Mouse (Mus musculus): ENCODE measurements around the gene E330021D16Rik. TPM values are rescaled to one million over a fixed set of nuclear protein-coding genes. Genes with fewer than 3 reads are reported as not detected.

E330021D16Rik gene
- polyA plus RNA-seq, 1 experiment from 2014 or later = not detected

DNA sequence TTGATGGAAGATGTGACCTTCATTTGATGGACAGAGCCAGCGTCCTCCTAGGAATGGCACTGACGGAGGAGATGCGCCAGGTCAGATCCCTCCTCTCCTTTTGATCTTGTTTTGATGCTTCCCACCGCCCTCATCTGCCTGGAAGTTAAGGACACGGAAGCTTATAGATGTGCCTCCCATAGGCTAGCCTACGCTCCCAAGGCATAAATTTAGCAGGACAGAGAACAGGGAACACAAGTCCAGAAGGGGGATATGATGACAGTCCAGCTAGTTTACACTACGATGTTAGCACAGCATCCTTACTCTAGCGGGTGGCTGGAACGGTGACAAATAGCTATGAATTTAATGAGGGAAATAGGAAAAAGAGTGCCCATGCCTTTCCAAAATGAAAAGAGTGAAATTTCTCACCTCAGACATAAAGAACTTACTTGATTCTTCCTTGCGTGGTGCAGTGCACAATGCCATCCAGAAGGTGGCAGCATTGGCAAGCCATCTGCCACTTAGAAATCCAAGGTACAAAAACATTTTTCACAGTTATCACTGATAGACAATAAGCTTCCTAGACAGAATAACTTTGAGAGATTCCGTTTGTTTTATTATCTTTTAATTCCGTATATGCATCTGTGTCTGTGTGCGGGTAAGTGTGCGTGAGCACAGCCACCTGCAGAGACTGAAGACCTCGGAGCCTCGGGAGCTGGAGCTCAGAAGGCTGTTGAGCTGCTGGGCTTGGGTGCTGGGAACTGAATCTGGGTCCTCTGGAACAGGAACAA lies 6.9 kb upstream of the E330021D16Rik start:
- peak; percentile 85 for DNase-seq
- H3K27me3 ChIP-seq (ENCODE audit: insufficient read depth, low read length) = no peaks in the 10 kb centered on the region
- no peak overlapping the region for H3K4me2 ChIP-seq
- TF ChIP-seq CTCF (IDR thresholded peaks at IDR 0.05; ENCODE audit: low read depth) = peak; percentile 92
- no peak overlapping the region for H3K27ac ChIP-seq (ENCODE audit: low read depth)
- no peaks in the 10 kb centered on the region for H3K4me1 ChIP-seq (ENCODE audit: insufficient read depth)
- WGBS = 54% methylated on average over 16 of the region's 16 CpGs
- no peaks in the 10 kb centered on the region for H3K9me3 ChIP-seq (ENCODE audit: low read depth, low read length)
- H3K9ac ChIP-seq = no peak overlapping the region
- no peak for ATAC-seq (ENCODE audit: insufficient read depth)
- H3K36me3 ChIP-seq (ENCODE audit: insufficient read depth) = no peaks in the 10 kb centered on the region
- no peak overlapping the region for H3K4me3 ChIP-seq (ENCODE audit: low read depth, low read length)

DNA sequence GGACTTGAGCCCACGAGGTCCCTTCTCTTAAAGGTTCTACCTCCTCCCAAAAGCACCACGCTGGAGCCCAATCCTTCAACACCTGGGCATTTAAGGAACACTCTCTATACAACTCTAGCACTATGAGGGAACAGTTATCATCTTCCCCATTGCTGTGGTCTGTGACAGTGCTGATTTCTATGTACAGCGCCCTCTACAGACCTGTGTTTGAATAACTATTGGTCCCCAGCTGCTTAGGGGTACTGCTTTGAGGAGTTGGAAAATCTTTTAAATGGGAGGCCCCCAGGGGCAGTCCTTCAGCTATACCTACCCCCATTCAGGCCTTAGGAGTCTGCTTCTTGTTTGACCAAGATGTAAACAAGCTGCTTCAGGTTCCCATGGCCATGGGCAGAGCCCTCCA lies 5.7 kb upstream of the E330021D16Rik start:
- H3K4me2 ChIP-seq = no peak overlapping the region
- 66% methylated on average over 3 of the region's 3 CpGs for WGBS
- H3K27ac ChIP-seq (ENCODE audit: low read depth) = no peak overlapping the region
- no peaks in the 10 kb centered on the region for H3K36me3 ChIP-seq (ENCODE audit: insufficient read depth)
- no peak overlapping the region for H3K9ac ChIP-seq
- no peaks in the 10 kb centered on the region for H3K4me1 ChIP-seq (ENCODE audit: insufficient read depth)
- H3K9me3 ChIP-seq (ENCODE audit: low read depth, low read length) = no peaks in the 10 kb centered on the region
- H3K4me3 ChIP-seq (ENCODE audit: low read depth, low read length) = no peak overlapping the region
- no peak for TF ChIP-seq CTCF (IDR thresholded peaks at IDR 0.05; ENCODE audit: low read depth)
- DNase-seq (no peak), ATAC-seq (ENCODE audit: insufficient read depth) (no peak)
- no peaks in the 10 kb centered on the region for H3K27me3 ChIP-seq (ENCODE audit: insufficient read depth, low read length)

DNA sequence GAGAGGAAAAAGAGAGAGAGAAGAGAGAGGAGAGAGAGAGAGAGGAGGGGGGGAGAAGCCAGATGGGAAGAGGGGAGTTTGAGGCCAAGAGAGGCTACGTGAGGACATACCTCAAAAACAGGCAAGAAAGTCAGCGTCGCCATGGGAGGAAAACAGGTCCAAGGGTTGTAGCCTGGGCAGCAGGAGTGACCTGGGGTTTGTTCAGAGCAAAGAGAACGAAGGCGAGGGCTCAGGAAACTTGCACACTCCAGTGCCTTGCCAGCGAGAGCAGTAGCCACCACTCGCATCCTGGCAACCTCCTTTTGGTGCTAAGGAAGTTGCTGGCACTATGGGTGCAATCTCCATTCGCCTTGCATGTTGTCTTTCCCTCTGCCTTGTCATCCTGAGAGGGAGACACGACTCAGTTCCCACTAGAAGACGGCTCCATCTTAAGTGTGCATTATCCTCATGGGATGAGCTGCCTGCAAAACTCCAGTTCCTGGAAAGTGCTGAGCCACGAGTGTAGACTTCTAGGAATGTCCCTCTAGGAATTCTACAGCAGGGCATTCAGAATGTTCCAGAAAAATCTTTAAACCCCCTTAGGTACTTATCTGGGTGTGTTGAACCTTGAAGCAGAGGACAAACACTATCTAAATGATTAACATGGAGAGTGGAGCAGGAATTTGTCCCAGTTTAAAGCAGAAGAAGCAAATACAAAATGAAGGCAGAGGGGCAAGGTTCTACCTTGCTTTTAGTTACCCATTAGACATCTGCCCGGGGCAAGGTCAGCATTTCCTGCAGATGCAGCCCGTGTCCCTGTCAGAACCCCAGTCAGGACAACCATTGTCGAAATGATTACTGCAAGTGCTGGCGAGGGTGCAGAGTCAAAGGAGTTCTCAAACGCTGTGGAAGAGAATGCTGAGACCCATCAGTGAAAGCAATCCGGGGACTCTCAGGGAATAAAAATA lies 3.8 kb upstream of the E330021D16Rik start:
- Histone ChIP-seq H3K9ac (no peak overlapping the region), H3K27ac (ENCODE audit: low read depth) (no peak overlapping the region), H3K4me2 (no peak overlapping the region), H3K9me3 (ENCODE audit: low read depth, low read length) (no peaks in the 10 kb centered on the region), H3K4me1 (ENCODE audit: insufficient read depth) (no peaks in the 10 kb centered on the region), H3K4me3 (ENCODE audit: low read depth, low read length) (no peak overlapping the region), H3K36me3 (ENCODE audit: insufficient read depth) (no peaks in the 10 kb centered on the region), H3K27me3 (ENCODE audit: insufficient read depth, low read length) (no peaks in the 10 kb centered on the region)
- DNase-seq (no peak), ATAC-seq (ENCODE audit: insufficient read depth) (no peak)
- 66% methylated on average over 17 of the region's 17 CpGs for WGBS
- no peak for TF ChIP-seq CTCF (IDR thresholded peaks at IDR 0.05; ENCODE audit: low read depth)

DNA sequence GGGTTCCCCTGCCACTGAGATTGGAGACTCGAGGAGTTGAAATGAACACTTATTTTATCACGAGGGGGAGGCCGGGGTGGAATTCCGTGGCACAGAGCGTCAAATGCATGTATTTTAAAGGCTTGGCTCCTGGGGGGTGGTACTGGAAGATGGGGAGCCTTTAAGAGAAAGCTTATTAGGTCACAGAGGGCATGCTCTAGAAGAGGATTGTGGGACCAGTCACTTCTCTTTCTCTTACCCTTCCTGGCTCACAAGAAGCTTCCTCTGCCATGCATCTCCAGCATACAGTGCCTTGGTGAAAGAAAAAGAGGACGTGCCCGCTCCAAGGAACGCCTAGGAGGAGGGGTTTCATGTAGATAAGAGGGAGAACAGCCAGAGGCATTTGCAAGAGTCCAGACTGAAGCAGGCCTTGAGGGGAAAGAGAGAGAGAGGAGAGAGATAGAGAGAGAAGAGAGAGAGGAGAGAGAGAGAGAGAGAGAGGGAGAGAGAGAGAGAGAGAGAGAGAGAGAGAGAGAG lies 3.0 kb upstream of the E330021D16Rik start:
- no peak overlapping the region for H3K27ac ChIP-seq (ENCODE audit: low read depth)
- peak; percentile 60 for DNase-seq
- H3K4me1 ChIP-seq (ENCODE audit: insufficient read depth) = no peaks in the 10 kb centered on the region
- no peak overlapping the region for H3K4me3 ChIP-seq (ENCODE audit: low read depth, low read length)
- H3K9ac ChIP-seq = no peak overlapping the region
- WGBS = 29% methylated on average over 8 of the region's 8 CpGs
- H3K9me3 ChIP-seq (ENCODE audit: low read depth, low read length) = no peaks in the 10 kb centered on the region
- TF ChIP-seq CTCF (IDR thresholded peaks at IDR 0.05; ENCODE audit: low read depth) = no peak
- H3K36me3 ChIP-seq (ENCODE audit: insufficient read depth) = no peaks in the 10 kb centered on the region
- no peaks in the 10 kb centered on the region for H3K27me3 ChIP-seq (ENCODE audit: insufficient read depth, low read length)
- ATAC-seq (ENCODE audit: insufficient read depth) = peak; percentile 59
- H3K4me2 ChIP-seq = no peak overlapping the region

DNA sequence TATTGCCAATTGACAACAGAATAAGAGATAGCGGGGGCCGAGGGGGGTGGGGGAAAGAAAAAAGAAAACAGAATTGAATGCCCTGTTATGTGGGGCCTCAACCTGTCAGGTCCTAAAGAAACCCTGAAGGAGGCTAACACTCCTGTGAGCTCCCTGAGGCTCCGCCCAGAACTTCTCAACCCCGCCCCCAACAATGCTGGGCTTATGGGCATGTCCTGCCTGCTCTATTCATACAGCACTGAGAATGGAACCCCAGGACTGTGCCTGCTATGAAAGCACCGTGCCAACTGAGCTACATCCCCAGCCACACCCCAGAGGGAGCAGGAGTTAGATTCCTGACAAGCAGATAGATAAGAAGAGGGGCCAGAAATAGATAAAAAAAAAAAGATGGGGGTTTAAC lies 2.5 kb upstream of the E330021D16Rik start:
- TF ChIP-seq CTCF (IDR thresholded peaks at IDR 0.05; ENCODE audit: low read depth) = no peak
- Histone ChIP-seq H3K9me3 (ENCODE audit: low read depth, low read length) (no peaks in the 10 kb centered on the region), H3K27ac (ENCODE audit: low read depth) (no peak overlapping the region), H3K4me2 (no peak overlapping the region), H3K36me3 (ENCODE audit: insufficient read depth) (no peaks in the 10 kb centered on the region), H3K9ac (no peak overlapping the region), H3K4me1 (ENCODE audit: insufficient read depth) (no peaks in the 10 kb centered on the region), H3K27me3 (ENCODE audit: insufficient read depth, low read length) (no peaks in the 10 kb centered on the region), H3K4me3 (ENCODE audit: low read depth, low read length) (no peak overlapping the region)
- ATAC-seq (ENCODE audit: insufficient read depth) (peak; percentile 48; the same call in 1 of the 2 replicates), DNase-seq (peak; percentile 56)
- WGBS = 63% methylated on average over 5 of the region's 5 CpGs

DNA sequence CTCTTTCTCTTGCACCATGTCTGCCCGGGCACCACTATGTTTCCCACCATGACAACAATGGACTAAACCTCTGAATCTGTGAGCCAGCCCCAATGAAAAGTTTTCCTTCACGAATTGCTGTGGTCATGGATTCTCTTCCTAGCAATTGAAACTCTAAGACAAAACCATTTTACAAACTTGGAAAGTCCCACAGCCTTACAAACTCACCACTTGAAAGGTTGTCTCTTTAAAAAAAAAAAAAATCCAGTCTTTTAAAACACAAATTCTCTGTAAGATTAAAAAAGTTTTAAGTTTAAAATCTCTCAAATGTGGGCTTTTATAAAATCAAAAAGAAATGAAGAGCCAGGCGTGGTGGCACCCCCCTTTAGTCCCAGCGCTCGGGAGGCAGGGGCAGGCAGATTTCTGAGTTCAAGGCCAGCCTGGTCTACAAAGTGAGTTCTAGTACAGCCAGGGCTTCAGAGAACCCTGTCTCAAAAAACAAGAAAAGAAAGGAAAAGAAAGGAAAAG lies 1.5 kb downstream of the E330021D16Rik start:
- no peak overlapping the region for H3K9ac ChIP-seq
- no peaks in the 10 kb centered on the region for H3K9me3 ChIP-seq (ENCODE audit: low read depth, low read length)
- ATAC-seq (ENCODE audit: insufficient read depth) (no peak), DNase-seq (no peak)
- no peak for TF ChIP-seq CTCF (IDR thresholded peaks at IDR 0.05; ENCODE audit: low read depth)
- no peak overlapping the region for H3K4me2 ChIP-seq
- 81% methylated on average over 5 of the region's 5 CpGs for WGBS
- no peak overlapping the region for H3K4me3 ChIP-seq (ENCODE audit: low read depth, low read length)
- no peaks in the 10 kb centered on the region for H3K4me1 ChIP-seq (ENCODE audit: insufficient read depth)
- no peaks in the 10 kb centered on the region for H3K36me3 ChIP-seq (ENCODE audit: insufficient read depth)
- H3K27me3 ChIP-seq (ENCODE audit: insufficient read depth, low read length) = no peaks in the 10 kb centered on the region
- no peak overlapping the region for H3K27ac ChIP-seq (ENCODE audit: low read depth)

Data from lung, embryonic 14.5 days (tissue).